Mouse (Mus musculus): Measurements from ENCODE around the gene Slc41a3.

Slc41a3 gene

DNA sequence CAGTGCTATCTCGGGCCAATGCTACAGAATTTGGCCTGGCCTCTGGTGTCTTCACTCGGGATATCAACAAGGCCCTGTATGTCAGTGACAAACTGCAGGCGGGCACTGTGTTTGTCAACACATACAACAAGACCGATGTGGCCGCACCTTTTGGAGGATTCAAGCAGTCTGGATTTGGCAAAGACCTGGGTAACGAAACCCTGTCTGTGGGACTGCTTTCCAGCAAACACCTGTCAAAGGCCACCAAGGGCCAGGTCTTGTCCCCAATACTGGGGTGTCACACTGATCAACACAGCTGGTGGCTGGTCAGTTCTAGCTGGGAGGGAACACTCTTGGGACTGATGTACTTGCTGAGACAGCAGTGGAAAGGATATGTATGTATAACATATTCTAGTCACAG, 6.3 kb upstream of the Slc41a3 start:
- DNase-seq (ENCODE audit: low spot score) = no peak

GRCm38 (mm10) chr6:90600351-90600750, 4.2 kb upstream of the Slc41a3 start:
- no peak for DNase-seq (ENCODE audit: low spot score)

DNA sequence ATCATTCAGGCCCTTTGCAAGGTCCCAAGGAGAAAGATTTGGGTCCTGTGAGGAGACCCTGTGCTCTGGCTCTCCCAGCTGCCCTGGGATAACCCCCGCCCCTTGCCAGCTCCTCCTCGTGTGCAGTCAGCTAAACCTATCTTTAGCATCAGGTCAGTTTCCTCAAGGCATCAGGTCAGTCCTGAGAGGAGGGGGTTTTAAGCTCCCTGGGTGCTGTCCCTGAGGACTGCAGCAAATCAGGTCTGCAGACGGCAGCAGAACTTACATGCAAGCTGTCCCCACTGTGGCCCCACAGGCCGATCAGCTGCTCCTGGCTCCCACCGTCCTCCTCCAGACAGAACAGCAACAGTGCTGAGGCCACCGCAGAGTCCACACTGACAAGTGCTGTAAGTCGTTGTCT, 2.8 kb upstream of the Slc41a3 start:
- no peak for DNase-seq (ENCODE audit: low spot score)

DNA sequence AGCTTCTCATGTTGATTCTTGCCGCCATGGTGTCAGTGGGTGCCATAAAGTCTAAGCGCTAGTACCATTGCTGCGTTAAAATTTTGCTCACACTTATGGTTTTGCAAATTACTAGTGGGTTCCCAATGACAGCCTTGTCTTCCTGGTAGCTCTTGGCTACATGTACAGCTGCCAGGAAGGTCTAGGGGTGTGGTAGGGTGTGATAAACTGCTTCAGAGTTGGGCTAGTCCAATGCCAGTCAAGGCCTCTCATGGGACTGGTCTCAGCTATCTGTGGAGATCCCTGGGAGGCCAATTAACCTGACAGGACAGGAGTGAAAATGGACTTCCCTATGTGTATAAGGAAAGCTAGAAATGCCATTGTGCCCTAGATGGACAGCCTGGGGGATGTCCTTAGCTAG, 2.2 kb upstream of the Slc41a3 start:
- no peak for DNase-seq (ENCODE audit: low spot score)

DNA sequence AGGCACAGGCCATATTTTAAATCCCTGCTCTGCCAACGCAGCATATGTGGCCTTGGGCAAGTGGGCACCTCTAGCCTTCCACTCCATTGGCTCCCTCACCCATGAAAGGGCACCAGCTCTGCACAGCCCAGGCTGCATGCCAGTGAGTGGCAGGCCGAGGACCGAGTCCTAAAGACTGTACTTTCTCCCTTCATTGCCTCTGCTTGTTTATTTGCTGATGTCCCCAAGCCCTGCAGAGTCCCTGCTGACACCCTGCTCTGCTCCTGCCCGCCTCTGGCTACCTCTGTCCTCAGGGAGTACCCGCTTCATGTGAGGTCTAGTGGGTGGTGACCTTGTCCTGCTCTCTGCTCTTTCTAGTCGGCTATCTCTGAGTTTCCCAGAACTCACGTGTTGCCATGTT, 1.4 kb upstream of the Slc41a3 start:
- DNase-seq (ENCODE audit: low spot score) = no peak

- DNase-seq (ENCODE audit: low spot score) = no peak
Measured at GRCm38 (mm10) chr6:90604130-90604529, 395 bp upstream of the Slc41a3 start.

- DNase-seq (ENCODE audit: low spot score) = no peak
Measured at GRCm38 (mm10) chr6:90605298-90605665, 757 bp downstream of the Slc41a3 start.

DNA sequence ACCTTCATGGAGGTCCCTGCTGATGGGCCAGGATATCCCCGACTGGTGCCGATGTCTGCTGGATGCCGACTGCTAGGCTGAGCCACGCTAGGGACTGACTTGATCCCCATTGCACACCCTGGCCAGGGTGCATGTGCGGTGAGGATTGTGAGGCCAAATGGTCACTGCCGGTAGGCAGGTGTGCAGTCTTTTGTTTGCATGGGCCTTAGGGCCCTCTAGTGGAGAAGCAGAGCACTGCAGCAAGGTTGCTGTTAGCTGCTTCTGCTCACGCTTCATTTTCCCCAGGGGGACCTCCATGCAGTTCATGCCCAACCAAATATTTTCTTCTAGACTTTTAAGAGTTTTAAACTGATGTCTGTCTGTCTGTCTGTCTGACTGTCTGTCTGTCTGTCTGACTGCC, 2.0 kb downstream of the Slc41a3 start:
- DNase-seq (ENCODE audit: low spot score) = peak; percentile 74

GRCm38 (mm10) chr6:90607196-90607595, 2.7 kb downstream of the Slc41a3 start:
- DNase-seq (ENCODE audit: low spot score) = peak; percentile 67

DNA sequence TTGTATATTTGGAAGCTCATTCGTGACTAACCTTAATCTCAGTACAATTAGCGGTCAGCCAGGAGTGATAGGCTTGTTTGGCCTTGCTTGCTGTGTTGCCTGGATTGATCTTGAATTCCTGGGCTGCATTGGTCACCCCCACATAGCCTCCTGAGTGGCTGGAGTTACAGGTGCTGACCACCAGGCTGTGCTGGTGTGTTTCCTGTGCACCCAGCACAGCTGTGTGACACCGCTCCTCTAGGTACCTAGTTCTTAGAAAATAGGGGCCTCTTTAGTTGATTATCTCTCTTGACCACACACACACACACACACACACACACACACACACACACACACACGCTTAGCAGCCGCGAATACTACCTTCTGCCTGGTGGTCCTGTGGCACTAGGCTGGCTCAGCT, 3.7 kb downstream of the Slc41a3 start:
- DNase-seq (ENCODE audit: low spot score) = no peak

DNA sequence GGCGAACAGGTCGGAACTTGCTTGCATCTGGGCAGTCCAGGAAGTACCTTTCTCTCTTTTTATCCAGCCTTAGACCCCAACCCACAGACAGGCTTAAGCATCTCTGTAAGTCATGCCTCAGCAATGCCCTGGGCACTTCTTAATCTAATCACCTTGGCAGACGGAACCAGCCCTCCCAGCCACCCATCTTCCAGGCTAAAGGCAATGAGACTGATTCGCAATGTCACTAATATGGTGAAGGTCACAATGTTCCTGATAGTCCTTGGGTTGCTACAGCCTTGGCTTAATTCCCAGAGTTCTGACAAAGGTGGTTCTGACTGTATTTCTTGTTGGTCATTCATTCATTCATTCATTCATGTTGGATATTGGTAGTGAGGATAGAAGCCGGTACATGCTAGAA, 5.7 kb downstream of the Slc41a3 start:
- DNase-seq (ENCODE audit: low spot score) = no peak

- DNase-seq (ENCODE audit: low spot score) = no peak
Measured at GRCm38 (mm10) chr6:90613277-90613676, 8.8 kb downstream of the Slc41a3 start.

GRCm38 (mm10) chr6:90615362-90615761, 10.8 kb downstream of the Slc41a3 start:
- no peak for DNase-seq (ENCODE audit: low spot score)

DNA sequence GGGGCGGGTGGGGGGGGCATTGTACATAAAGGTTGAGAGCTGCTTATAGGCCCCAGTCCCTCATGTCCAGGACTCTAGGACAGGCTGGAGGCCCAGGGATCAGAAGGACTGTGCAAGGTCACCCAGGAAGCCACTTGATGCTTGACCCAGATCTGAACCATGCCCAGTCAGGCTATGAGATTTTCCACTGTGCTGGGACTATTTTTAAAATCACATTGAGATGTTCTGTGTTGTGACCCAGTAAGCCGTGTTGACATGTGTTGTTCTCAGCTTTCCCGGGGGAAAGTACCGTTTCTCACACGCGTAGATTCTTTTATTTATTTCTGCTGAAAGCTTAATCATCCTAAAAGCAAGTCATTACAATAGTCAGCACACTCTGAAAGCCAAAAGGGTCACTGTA, 11.5 kb downstream of the Slc41a3 start:
- DNase-seq (ENCODE audit: low spot score) = no peak

- DNase-seq (ENCODE audit: low spot score) = no peak
Measured at GRCm38 (mm10) chr6:90616481-90616880, 12.0 kb downstream of the Slc41a3 start.

GRCm38 (mm10) chr6:90618274-90618673, 13.7 kb downstream of the Slc41a3 start:
- DNase-seq (ENCODE audit: low spot score) = no peak

- no peak for DNase-seq (ENCODE audit: low spot score)
Measured at GRCm38 (mm10) chr6:90618821-90619636, 14.5 kb downstream of the Slc41a3 start.

DNA sequence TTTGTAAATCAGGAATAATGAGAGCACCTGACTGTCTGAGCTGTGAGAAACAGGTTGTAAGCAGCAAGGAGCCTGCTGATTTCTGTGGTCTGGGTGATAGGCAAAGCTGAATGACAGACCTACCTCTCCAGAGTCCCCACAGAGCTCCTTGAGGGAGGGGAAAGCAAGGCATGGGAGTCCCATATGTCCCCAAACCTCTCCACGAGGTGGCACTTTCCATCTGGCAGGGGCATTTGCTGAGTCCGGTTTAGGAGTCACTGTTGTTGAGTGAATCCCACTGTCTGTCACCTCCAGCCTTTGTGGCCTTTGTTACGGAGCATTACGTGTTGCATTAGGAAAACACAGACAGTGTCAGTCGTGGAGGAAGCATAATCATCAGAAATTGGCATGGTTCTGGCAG, 15.4 kb downstream of the Slc41a3 start:
- no peak for DNase-seq (ENCODE audit: low spot score)

DNA sequence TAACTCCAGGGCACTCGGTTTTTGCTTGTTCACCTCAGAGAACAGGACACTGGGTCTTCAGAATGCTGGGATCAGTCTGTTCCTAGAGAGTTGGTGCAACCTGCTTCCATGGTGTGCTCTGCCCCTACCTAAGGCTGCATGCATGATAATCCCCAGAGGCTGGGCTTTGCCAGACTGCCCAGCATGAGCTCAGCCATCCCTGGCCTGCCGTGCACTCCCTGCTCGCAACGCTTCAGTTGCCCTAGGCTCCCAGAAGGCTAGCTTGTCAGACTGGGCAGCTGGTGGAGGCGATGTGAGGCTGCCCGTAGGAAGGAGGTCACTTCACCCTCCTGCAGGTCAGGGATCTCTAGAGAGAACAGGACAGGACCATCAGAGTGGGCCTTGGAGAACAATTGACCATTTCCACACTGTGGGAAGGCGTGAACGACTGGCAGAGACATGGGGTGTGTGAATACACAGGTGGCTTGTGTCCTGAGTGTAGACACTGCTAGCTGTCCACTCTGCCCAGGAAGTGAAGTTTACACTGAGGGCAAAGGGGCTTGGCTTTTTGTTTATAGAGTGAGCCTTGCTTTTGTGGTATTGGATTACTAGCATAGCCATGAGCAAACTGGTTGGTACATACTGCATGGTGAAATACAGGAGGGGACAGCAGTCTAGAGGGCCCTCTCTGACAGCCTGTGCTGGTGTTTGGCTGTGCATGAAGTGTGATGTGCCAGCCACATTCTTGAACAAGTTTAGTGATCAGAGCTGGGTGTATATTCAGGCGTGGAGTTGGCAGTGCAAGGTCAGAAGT, 16.5 kb downstream of the Slc41a3 start:
- no peak for DNase-seq (ENCODE audit: low spot score)

DNA sequence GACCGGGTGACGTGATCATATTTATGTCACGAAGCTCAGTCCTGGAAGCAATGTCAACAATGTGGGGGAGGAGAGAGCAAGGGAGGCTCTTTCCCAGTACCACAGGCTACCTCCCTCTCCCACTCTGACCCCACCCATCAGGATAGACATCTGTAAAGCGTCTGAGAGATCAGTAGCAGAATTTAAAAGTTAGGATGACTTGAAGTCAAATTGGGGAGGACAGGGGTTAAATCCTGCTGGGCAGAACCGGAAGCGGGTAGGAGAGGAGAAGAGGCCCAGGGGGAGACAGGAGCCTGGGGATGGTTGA, 17.0 kb downstream of the Slc41a3 start:
- no peak for DNase-seq (ENCODE audit: low spot score)

DNA sequence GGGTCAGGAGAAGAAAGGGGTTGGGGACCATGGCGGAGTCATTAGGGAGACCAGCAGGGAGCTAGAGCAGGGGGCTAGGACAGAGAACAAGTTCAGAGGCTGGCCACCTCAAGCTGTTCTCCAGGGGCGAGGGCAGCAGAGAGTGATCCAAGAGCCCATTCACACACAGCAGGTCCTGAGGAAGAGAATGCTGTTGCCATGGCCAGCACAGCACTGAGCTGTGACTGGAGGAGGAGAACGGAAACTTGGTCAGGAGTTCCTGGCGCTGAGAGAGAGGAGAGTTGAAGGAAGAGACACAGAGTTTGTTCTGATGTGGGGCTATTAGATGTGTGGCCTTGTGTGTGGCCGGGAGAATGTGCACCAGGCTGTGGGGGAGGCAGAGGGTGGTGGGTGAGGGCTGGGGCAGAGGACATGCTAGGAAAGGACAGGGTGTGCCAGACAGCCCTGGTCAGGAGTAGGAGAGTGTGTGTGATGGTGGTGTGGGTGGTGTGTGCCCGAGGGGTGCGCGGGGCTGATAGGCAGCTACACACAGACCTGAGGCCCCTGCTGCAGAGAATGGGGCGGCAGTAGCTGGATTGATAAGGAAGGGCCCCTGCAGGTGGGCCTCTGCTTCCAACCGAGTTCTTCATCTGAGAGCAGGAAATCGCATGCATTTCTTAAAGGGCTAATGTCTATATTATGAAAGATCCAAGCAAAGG, 18.4 kb downstream of the Slc41a3 start:
- DNase-seq (ENCODE audit: low spot score) = peak; percentile 40

DNA sequence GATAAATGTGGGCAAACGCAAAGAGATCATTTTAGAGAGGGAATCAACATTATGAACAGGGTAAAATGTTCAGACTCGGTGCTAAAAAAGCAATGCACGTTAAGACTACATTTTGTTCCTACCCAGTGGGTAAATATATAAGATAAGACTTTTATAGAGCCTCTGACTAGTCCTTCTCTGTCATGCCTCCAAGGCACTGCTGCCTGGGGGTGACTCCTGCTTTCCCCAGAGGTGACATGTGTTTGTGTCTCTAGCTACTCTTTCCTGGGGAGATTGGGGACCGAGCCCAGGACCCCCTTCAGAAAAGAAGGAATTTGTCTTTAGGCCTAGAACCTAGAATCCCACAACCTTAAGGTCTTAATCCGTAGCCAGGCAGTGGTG, 18.9 kb downstream of the Slc41a3 start:
- no peak for DNase-seq (ENCODE audit: low spot score)

GRCm38 (mm10) chr6:90624184-90624583, 19.7 kb downstream of the Slc41a3 start:
- DNase-seq (ENCODE audit: low spot score) = no peak

Measured in spleen, adult 12 weeks (tissue).